Mouse (Mus musculus) liver, embryonic 14.5 days (tissue): ENCODE results near the gene Efna5. TPM values are rescaled to one million over a fixed set of nuclear protein-coding genes. Genes with fewer than 3 reads are reported as not detected.

ENCODE experiments used
- ATAC-seq: fragments of 200-750 bp; cut with Nextera tagmentation; 2 replicates; pipeline ENCODE4 v1.8.0; 2017; ENCODE audit warnings: moderate number of reproducible peaks, mild to moderate bottlenecking, moderate library complexity; ENCODE audit not compliant: insufficient read depth
- DNase-seq, 3 experiments: peaks; one replicate each; pipeline ENCODE4 v3.0.0-alpha.2; 2012 to 2013; ENCODE audit warnings: low read depth in 3 of 3, low spot score in 3 of 3
- H3K27ac ChIP-seq: fragments of 300-500 bp; sonication (generic); 2 replicates; pipeline ENCODE4 v1.5.1; 2014; ENCODE audit warnings: moderate library complexity, mild to moderate bottlenecking, control low read depth, inconsistent platforms
- H3K27me3 ChIP-seq: fragments of 300-500 bp; sonication (generic); 2 replicates; pipeline ENCODE4 v1.6.1; 2014; ENCODE audit warnings: mild to moderate bottlenecking, low read length, moderate library complexity; ENCODE audit not compliant: control insufficient read depth, insufficient read depth
- H3K36me3 ChIP-seq: fragments of 300-500 bp; sonication (generic); replicated peaks from 2 replicates; pipeline ENCODE4 v1.6.1; 2014; ENCODE audit warnings: low read depth; ENCODE audit not compliant: control insufficient read depth, insufficient read depth
- H3K4me1 ChIP-seq, 2 experiments: fragments of 200-500 bp in 1 of 2; fragments of 300-500 bp in 1 of 2; sonication (generic) in 1 of 2; replicated peaks; 2 replicates each; pipeline ENCODE4 v1.6.1; 2012 to 2014; ENCODE audit warnings: antibody characterized with exemption in 1 of 2, inconsistent platforms in 1 of 2, low read length in 1 of 2; ENCODE audit not compliant: control insufficient read depth in 2 of 2, insufficient read depth in 2 of 2
- H3K4me2 ChIP-seq: fragments of 300-500 bp; sonication (generic); 2 replicates; pipeline ENCODE4 v1.6.1; 2014; ENCODE audit warnings: low read depth, mild to moderate bottlenecking, control low read depth, moderate library complexity
- H3K4me3 ChIP-seq, 2 experiments: fragments of 200-500 bp in 1 of 2; fragments of 300-500 bp in 1 of 2; sonication (generic) in 1 of 2; 2 replicates each; pipeline ENCODE4 v1.5.1; 2012 to 2014; ENCODE audit warnings: low read depth in 2 of 2, low read length in 2 of 2, mild to moderate bottlenecking in 2 of 2, control low read depth in 1 of 2, inconsistent platforms in 1 of 2, moderate library complexity in 1 of 2; ENCODE audit not compliant: insufficient read depth in 1 of 2
- H3K9ac ChIP-seq: fragments of 300-500 bp; sonication (generic); replicated peaks from 2 replicates; pipeline ENCODE4 v1.6.1; 2014; ENCODE audit warnings: mild to moderate bottlenecking, control low read depth, moderate library complexity
- H3K9me3 ChIP-seq: fragments of 300-500 bp; sonication (generic); 2 replicates; pipeline ENCODE4 v1.6.1; 2016; ENCODE audit warnings: low read length, mixed read lengths; ENCODE audit not compliant: control insufficient read depth
- CTCF ChIP-seq: IDR thresholded peaks from 2 replicates; pipeline ENCODE4 v1.5.1; 2016; ENCODE audit warnings: antibody characterized with exemption, low read depth, control low read depth
- EP300 ChIP-seq: IDR thresholded peaks from 2 replicates; pipeline ENCODE4 v1.6.1; 2016; ENCODE audit warnings: antibody characterized with exemption, low read depth
- WGBS: fragments of 180-500 bp; shearing (Covaris S2); extraction: QIAGEN DNeasy Blood & Tissue Kit; methylation state at CpG from one replicate; pipeline ENCODE4 v1.1.7; 2014; ENCODE audit not compliant: insufficient replicate concordance; 5-methylcytosine and 5-hydroxymethylcytosine counted together
- polyA plus RNA-seq, 2 experiments: library from polyadenylated mRNA; depleted of rRNA in 1 of 2; stranded (reverse) in 1 of 2; unstranded in 1 of 2; fragments of >200 nt; fragmentation: Nextera tagmentation in 1 of 2; extraction: Ambion mirVana in 1 of 2; gene quantifications; 2 replicates each; pipeline versions ENCODE4 v1.2.1 to v1.2.3; 2012 to 2014

Gene Efna5
- polyA plus RNA-seq, 2 experiments = 0.40 to 1.6 TPM

- H3K27me3 ChIP-seq = no peaks in the 10 kb centered on the region
- H3K4me3 ChIP-seq = peak overlapping the region in 1 of 2 experiments; percentile 21; a peak in 1 of 4 replicates
- H3K36me3 ChIP-seq = no peaks in the 10 kb centered on the region
- no peak overlapping the region for H3K9ac ChIP-seq
- TF ChIP-seq EP300 (no peak), CTCF (no peak)
- H3K9me3 ChIP-seq = no peaks in the 10 kb centered on the region
- ATAC-seq (peak; percentile 3; the same call in 1 of the 2 replicates), DNase-seq (no peak)
- H3K4me1 ChIP-seq = no peaks in the 10 kb centered on the region
- H3K27ac ChIP-seq = no peak overlapping the region
- peak overlapping the region; percentile 33 for H3K4me2 ChIP-seq
- WGBS = 50% methylated on average over 27 of the region's 27 CpGs
Observed at GRCm38 (mm10) chr17:62784274-62785171, 96.6 kb downstream of the Efna5 start.

GRCm38 (mm10) chr17:62783524-62784273, 97.4 kb downstream of the Efna5 start:
- Histone ChIP-seq H3K36me3 (no peaks in the 10 kb centered on the region), H3K4me1 (no peaks in the 10 kb centered on the region), H3K9ac (no peak overlapping the region), H3K27me3 (no peaks in the 10 kb centered on the region), H3K27ac (no peak overlapping the region), H3K4me2 (peak overlapping the region; percentile 33), H3K9me3 (no peaks in the 10 kb centered on the region), H3K4me3 (peak overlapping the region in 1 of 2 experiments; percentile 21; a peak in 1 of 4 replicates)
- WGBS = 9% methylated on average over 13 of the region's 13 CpGs
- peak; percentile 87 for TF ChIP-seq CTCF
- TF ChIP-seq EP300 = no peak
- DNase-seq = peak; percentile 15 to 40 (median 25)
- ATAC-seq = peak; percentile 55; the same call in 1 of the 2 replicates

- no peaks in the 10 kb centered on the region for H3K27me3 ChIP-seq
- no peak overlapping the region for H3K27ac ChIP-seq
- 34% methylated on average over 13 of the region's 13 CpGs for WGBS
- H3K4me2 ChIP-seq = no peak overlapping the region
- DNase-seq = no peak
- H3K4me1 ChIP-seq = no peaks in the 10 kb centered on the region
- H3K4me3 ChIP-seq = no peak overlapping the region
- no peaks in the 10 kb centered on the region for H3K9me3 ChIP-seq
- ATAC-seq = no peak
- TF ChIP-seq EP300 (no peak), CTCF (no peak)
- no peaks in the 10 kb centered on the region for H3K36me3 ChIP-seq
- H3K9ac ChIP-seq = no peak overlapping the region
Observed at GRCm38 (mm10) chr17:62782826-62783404, 98.2 kb downstream of the Efna5 start.

- ATAC-seq (no peak), DNase-seq (no peak)
- Histone ChIP-seq H3K9me3 (no peaks in the 10 kb centered on the region), H3K36me3 (no peaks in the 10 kb centered on the region), H3K27ac (no peak overlapping the region), H3K9ac (no peak overlapping the region), H3K4me1 (no peaks in the 10 kb centered on the region), H3K4me2 (no peak overlapping the region), H3K27me3 (no peaks in the 10 kb centered on the region), H3K4me3 (no peak overlapping the region)
- 65% methylated on average over 5 of the region's 6 CpGs for WGBS
- TF ChIP-seq CTCF = no peak
- TF ChIP-seq EP300 = no peak
Observed at GRCm38 (mm10) chr17:62781120-62781519, 100.0 kb downstream of the Efna5 start.
